Mouse (Mus musculus) urinary bladder, postnatal 36 days (tissue): Measurements from ENCODE around the gene Rp9.
"Not testable (repeated sequence)": the region's sequence is repeated elsewhere in the genome, so short reads cannot be mapped to it uniquely, and the experiment has no call there.

ENCODE experiments used
- DNase-seq, 2 experiments: peaks; one replicate each; pipeline ENCODE4 v3.0.0; 2022; ENCODE audit warnings: low spot score in 2 of 2, mixed read lengths in 1 of 2

The Rp9 gene

DNA sequence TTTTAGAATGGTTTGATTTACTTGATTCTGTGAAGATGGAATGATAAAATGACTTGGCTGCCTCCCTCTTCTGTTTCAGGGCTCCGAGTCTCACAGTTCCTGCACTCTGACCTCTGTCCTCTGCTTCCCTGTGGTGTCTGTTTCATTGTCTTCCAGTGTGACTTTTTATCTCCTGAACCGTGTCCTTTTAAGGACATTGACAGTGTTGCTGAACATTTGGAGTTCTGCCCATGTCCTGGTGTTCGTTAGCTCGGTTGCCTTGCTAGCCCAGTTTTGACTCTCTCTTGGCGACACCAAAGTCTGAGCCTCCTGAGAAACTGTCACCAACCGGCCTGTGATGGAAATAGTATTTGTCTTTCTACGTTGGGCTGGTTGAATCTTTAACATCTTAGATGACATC, 49.1 kb downstream of the Rp9 start:
- DNase-seq = no peak

DNA sequence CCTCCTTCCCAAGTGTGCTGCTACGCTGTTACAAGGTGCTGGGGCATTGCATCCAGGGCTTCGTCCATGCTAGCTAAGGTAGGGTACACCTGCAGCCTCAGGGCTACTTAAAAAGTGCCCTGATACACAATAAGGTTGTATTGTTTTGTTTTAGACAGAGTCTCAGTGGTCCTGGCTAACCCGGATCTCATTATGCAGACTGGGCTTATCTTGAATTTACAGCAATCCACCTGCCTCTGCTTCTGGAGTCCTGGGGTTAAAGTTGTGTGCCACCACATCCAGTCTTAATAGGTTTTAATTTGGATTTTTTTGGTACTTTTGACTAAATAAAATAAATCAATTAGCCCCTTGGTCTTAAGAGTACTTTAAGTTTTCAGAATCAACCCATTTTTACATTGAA, 49.7 kb downstream of the Rp9 start:
- DNase-seq = no peak

- DNase-seq = no peak
These were observed 52.0 kb downstream of the Rp9 start for GRCm38 (mm10) chr9:22417547-22417946.

DNA sequence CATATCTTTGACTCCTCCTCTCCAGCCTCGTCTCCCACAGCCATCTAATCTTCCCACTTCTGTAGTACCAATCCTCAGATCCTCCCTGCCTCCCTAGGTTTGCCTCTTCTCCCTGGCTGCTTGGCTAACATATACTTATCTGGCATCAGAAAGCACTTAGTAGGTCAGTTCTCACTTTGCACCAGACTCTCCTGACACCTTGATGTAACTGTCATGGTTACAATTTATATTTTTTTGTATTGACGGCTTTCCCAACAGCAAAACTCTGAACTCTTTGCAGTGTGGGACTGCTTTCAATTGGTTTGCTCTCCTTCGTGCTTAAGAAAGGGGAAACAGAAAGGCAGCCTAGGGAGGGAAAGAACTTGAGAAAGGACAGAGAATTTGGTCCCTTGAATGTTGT, 53.4 kb downstream of the Rp9 start:
- DNase-seq = no peak

GRCm38 (mm10) chr9:22411002-22411857, 58.3 kb downstream of the Rp9 start, which contains the start of gene 9530077C05Rik:
Gene 9530077C05Rik, plus strand, starts transcription at chr9:22411513.
- DNase-seq = peak; percentile 87 to 95

DNA sequence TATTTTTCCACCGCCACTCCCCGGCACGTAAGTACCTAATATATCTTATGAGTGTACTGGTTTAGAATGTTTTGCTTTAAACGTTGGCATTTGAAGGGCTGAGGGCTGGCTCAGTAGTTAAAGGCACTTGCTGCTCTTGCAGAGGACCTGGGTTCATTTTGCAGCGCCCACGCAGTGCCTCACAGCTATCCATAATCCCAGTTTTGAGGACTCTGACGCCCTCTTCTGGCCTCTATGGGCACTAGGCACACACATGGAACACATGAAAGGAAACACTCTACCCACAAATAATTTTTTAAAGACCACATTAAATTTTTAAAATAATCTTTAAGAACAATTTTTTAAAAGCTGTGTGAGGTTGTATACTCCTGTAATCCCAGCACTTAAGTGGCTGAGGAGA, 60.0 kb downstream of the Rp9 start:
- no peak for DNase-seq

GRCm38 (mm10) chr9:22408344-22408743, 61.2 kb downstream of the Rp9 start:
- not testable (repeated sequence) for DNase-seq

DNA sequence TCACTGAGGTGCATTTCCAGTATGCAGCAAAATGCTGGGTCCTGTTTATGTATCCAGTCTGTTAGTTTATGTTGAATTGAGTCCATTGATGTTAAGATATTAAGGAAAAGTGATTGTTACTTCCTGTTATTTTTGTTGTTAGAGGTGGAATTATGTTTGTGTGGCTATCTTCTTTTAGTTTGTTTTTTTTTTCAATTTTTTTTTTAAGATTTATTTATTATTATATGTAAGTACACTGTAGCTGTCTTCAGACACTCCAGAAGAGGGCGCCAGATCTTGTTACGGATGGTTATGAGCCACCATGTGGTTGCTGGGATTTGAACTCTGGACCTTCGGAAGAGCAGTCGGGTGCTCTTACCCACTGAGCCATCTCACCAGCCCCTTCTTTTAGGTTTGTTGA, 61.9 kb downstream of the Rp9 start:
- not testable (repeated sequence) for DNase-seq

GRCm38 (mm10) chr9:22405414-22405813, 64.1 kb downstream of the Rp9 start:
- DNase-seq = no peak

DNA sequence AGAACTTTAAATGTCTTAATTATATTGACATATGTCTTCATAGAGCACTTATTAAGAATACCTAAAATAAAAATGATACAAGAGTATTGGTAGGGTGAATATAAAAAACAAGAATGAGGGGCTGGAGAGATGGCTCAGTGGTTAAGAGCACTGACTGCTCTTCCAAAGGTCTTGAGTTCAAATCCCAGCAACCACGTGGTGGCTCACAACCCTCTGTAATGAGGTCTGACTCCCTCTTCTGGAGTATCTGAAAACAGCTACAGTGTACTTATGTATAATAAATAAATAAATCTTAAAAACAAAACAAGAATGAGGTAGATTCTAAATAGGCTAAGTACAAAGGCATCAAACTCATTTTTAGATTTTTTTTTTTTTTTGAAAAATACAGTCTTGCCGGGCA, 66.0 kb downstream of the Rp9 start:
- not testable (repeated sequence) for DNase-seq

GRCm38 (mm10) chr9:22402976-22403375, 66.6 kb downstream of the Rp9 start:
- no peak for DNase-seq

DNA sequence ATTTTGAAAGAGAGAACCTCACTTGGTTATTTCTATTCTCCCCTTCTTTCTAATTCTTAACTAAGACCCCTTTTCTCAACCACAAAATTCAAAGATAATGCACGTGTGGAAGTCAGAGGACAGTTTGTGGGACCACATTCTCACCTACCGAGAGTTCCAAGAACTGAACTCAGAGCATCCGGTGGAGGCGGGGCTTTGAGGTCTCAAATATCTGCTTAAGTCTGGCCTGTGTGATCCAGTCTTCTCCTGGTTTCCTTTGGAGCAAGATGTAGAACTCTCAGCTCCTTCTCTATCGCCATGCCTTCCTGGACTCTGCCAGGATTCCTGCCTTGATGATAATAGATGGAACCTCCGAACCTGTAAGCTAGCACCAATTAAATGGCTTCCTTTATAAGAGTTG, 67.5 kb downstream of the Rp9 start:
- DNase-seq = no peak

- peak in 1 of 2 experiments; percentile 12 for DNase-seq
These were observed 70.5 kb downstream of the Rp9 start for GRCm38 (mm10) chr9:22399021-22399420.

- DNase-seq = no peak
These were observed 74.8 kb downstream of the Rp9 start for GRCm38 (mm10) chr9:22394725-22395124.

GRCm38 (mm10) chr9:22390390-22390789, 79.2 kb downstream of the Rp9 start:
- DNase-seq = no peak

DNA sequence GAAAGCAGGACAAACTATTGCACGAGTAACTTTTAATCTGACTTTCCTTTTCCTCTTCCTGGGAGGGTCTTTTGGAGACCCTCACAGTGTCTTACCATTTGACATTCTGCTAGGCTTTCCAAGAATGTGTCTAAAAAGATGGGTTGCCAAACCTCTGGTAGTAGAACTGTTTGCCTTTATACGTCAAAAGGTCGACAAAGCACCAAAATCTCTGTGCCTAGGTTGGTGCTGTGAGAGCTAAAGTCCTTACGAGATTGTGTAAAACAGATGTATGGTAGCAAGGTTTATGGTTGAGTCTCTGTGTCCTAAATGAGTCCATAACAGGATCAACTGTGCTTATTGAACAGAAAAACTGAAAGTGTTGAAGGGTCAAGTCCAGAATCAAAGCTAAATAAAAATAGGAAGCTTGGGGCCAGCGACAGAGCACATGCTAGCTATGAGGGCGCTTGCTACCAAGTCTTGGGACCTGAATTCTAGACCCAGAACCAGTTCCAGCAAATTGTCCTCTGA, 79.8 kb downstream of the Rp9 start:
- DNase-seq = no peak

GRCm38 (mm10) chr9:22389021-22389476, 80.5 kb downstream of the Rp9 start, which contains the start of gene Anln:
Gene Anln, minus strand, starts transcription at chr9:22389188.
- DNase-seq = peak; percentile 90 to 91

- no peak for DNase-seq
These were observed 81.1 kb downstream of the Rp9 start for GRCm38 (mm10) chr9:22388401-22388980.

DNA sequence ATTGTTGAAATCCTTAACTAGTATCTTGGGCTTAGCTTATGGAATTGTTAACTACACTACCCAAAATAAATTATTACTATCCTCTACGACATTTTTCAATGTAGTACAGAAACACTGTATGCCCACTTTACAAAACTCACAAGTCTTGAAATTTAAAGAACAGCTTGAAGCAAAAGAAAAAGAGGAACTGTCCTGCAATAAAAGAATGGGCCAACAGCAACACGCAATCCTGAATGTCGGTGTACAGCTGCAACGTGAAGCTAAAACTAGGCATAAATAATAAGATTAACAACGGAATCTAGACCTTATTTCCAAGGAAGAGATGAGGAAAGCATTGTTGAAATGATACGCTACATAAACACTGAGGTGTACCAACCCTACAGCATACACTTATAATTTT, 81.6 kb downstream of the Rp9 start:
- DNase-seq = no peak

DNA sequence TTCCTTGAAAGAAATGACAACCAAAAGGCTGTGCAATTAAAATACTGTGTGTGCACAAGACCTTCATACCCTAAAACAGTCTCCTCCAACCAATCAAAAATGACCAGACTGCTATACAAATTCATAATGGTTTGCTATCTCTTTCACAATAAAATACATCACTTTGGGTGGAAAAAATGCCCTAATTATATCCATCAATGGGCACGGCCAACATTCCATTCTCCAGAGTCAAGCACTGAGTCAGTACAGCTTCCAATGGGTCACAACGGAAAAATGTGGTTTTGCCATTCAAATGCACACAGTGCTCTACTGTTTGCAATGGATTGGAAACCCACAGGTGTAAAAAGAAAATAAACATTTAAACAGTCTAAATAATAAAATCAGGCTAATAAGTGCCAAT, 83.7 kb downstream of the Rp9 start:
- no peak for DNase-seq

DNA sequence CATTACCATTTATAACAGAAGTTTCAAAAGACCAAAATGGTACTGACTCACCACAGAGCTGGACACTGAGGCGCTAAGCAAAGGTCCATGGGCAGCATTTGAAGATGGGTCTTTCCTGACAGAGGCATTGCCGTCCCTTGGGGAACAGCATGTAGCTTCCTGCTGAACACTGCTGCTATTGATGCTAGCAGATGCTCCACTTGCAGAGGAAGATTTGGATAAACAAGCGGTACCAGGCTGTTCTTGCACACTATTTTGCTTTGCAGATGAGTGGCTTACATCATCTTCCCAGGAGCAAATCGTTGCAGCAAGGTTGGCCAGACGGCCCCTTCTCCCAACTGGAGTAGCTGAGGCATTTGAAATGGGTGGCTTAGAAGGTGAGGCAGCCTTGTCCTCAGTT, 93.5 kb downstream of the Rp9 start:
- no peak for DNase-seq

- DNase-seq = no peak
These were observed 96.8 kb downstream of the Rp9 start for GRCm38 (mm10) chr9:22372760-22373159.

DNA sequence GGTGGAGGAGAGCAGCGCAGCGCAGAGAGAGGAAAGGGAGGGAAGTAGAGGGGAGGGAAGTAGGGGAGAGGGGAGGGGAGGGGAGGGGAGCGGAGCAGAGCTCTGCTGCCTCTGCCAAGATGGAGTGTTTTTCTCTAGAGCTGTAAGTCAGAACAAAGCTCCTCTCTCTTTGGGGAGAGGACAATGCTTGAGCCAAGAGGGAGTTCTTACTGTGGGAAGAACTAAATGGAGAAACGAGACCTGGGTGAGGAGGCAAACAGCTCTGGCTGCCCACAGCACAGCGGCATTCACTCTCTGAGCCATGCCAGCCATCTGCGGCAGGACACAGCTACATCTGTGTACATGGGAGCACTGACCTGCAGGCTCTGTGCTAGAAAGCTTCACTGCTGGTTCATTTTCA, 101.5 kb downstream of the Rp9 start:
- DNase-seq = no peak
